Mouse (Mus musculus) embryonic facial prominence, embryonic 14.5 days (tissue): ENCODE measurements at regions not wholly inside any gene's neighbourhood (a gene's known extent, or its start where the extent isn't known, plus 50 kb on each side); places are given as distances from the start of the nearest gene placed in this dataset.

Source experiments
- ATAC-seq: fragments of 200-750 bp; cut with Nextera tagmentation; 2 replicates; pipeline ENCODE4 v1.8.0; 2017; ENCODE audit warnings: low read depth, moderate number of reproducible peaks, moderate TSS enrichment
- DNase-seq: peaks from one replicate; pipeline ENCODE4 v3.0.0-alpha.2; 2015; ENCODE audit warnings: low spot score
- H3K27ac ChIP-seq: fragments of 300-500 bp; sonication (generic); replicated peaks from 2 replicates; pipeline ENCODE4 v1.5.1; 2014; ENCODE audit warnings: low read depth, mild to moderate bottlenecking, low read length, moderate library complexity
- H3K27me3 ChIP-seq: fragments of 300-500 bp; sonication (generic); replicated peaks from 2 replicates; pipeline ENCODE4 v1.6.1; 2014; ENCODE audit warnings: low read length; ENCODE audit not compliant: control insufficient read depth, insufficient read depth
- H3K36me3 ChIP-seq: fragments of 300-500 bp; sonication (generic); 2 replicates; pipeline ENCODE4 v1.6.1; 2014; ENCODE audit warnings: low read length, mixed read lengths; ENCODE audit not compliant: control insufficient read depth, insufficient read depth
- H3K4me1 ChIP-seq: fragments of 300-500 bp; sonication (generic); 2 replicates; pipeline ENCODE4 v1.6.1; 2014; ENCODE audit warnings: antibody characterized with exemption, low read length; ENCODE audit not compliant: control insufficient read depth, insufficient read depth
- H3K4me2 ChIP-seq: fragments of 300-500 bp; sonication (generic); 2 replicates; pipeline ENCODE4 v1.6.1; 2014; ENCODE audit warnings: low read depth, mild to moderate bottlenecking, low read length, moderate library complexity, mixed read lengths
- H3K4me3 ChIP-seq: fragments of 300-500 bp; sonication (generic); 2 replicates; pipeline ENCODE4 v1.5.1; 2014; ENCODE audit warnings: low read depth, mild to moderate bottlenecking, low read length
- H3K9ac ChIP-seq: fragments of 300-500 bp; sonication (generic); 2 replicates; pipeline ENCODE4 v1.6.1; 2014; ENCODE audit warnings: low read depth, mild to moderate bottlenecking, low read length, moderate library complexity, mixed read lengths
- H3K9me3 ChIP-seq: fragments of 300-500 bp; sonication (generic); 2 replicates; pipeline ENCODE4 v1.6.1; 2016; ENCODE audit warnings: low read length; ENCODE audit not compliant: control insufficient read depth
- WGBS: fragments of 180-500 bp; shearing (Covaris S2); extraction: QIAGEN DNeasy Blood & Tissue Kit; methylation state at CpG from one replicate; pipeline ENCODE4 v1.1.7; 2014; 5-methylcytosine and 5-hydroxymethylcytosine counted together

GRCm38 (mm10) chr15:87987322-87987985 lies 443.4 kb downstream of the Fam19a5 start:
- ATAC-seq (peak; percentile 50; the same call in 1 of the 2 replicates), DNase-seq (peak; percentile 23)
- Histone ChIP-seq H3K9me3 (no peaks in the 10 kb centered on the region), H3K27ac (no peak overlapping the region), H3K9ac (no peak overlapping the region), H3K4me2 (no peak overlapping the region), H3K27me3 (no peaks in the 10 kb centered on the region), H3K4me3 (no peak overlapping the region), H3K4me1 (peaks cover 6% of the 10 kb centered on the region; the same call in 1 of the 2 replicates), H3K36me3 (no peaks in the 10 kb centered on the region)
- WGBS: 29% methylated on average over 5 of the region's 5 CpGs

GRCm38 (mm10) chr15:87994546-87994945 lies 450.4 kb downstream of the Fam19a5 start:
- 35% methylated on average over 8 of the region's 8 CpGs for WGBS
- no peak overlapping the region for H3K4me3 ChIP-seq
- no peaks in the 10 kb centered on the region for H3K36me3 ChIP-seq
- no peak overlapping the region for H3K27ac ChIP-seq
- H3K27me3 ChIP-seq: no peaks in the 10 kb centered on the region
- no peak overlapping the region for H3K9ac ChIP-seq
- H3K4me2 ChIP-seq: no peak overlapping the region
- no peak for ATAC-seq
- H3K4me1 ChIP-seq: no peaks in the 10 kb centered on the region
- no peaks in the 10 kb centered on the region for H3K9me3 ChIP-seq
- peak; percentile 4 for DNase-seq

GRCm38 (mm10) chr15:88017076-88017475 lies 473.0 kb downstream of the Fam19a5 start:
- Histone ChIP-seq H3K9me3 (no peaks in the 10 kb centered on the region), H3K9ac (no peak overlapping the region), H3K4me2 (no peak overlapping the region), H3K36me3 (no peaks in the 10 kb centered on the region), H3K27ac (no peak overlapping the region), H3K27me3 (no peaks in the 10 kb centered on the region), H3K4me3 (no peak overlapping the region), H3K4me1 (no peaks in the 10 kb centered on the region)
- DNase-seq: peak; percentile 12
- WGBS: 83% methylated on average over 5 of the region's 5 CpGs
- ATAC-seq: no peak

GRCm38 (mm10) chr15:88032751-88033150 lies 488.7 kb downstream of the Fam19a5 start:
- Histone ChIP-seq H3K36me3 (no peaks in the 10 kb centered on the region), H3K27me3 (no peaks in the 10 kb centered on the region), H3K27ac (no peak overlapping the region), H3K9me3 (no peaks in the 10 kb centered on the region), H3K4me1 (no peaks in the 10 kb centered on the region), H3K4me2 (no peak overlapping the region), H3K9ac (no peak overlapping the region), H3K4me3 (no peak overlapping the region)
- 73% methylated on average over 11 of the region's 11 CpGs for WGBS
- no peak for DNase-seq
- no peak for ATAC-seq

DNA sequence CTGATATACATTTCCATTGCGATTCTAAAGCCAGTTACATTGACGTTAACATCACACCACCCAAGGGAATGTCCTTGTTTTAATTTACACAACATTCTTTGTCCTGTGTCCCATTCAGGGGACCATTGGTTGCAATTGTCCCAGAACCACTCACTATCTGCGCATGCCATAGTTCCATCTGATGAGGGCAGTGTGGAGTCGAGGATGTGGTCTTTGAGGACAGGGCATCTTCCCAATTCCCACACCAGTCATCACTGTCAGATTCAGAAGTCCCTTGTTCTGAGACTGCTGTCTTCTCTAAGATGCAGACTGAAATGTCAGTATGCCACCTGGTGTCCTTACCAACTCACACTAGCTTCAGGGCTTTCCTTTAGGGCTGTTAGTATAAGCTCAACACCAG lies 489.6 kb downstream of the Fam19a5 start:
- Histone ChIP-seq H3K27ac (no peak overlapping the region), H3K9me3 (no peaks in the 10 kb centered on the region), H3K9ac (no peak overlapping the region), H3K36me3 (no peaks in the 10 kb centered on the region), H3K27me3 (no peaks in the 10 kb centered on the region), H3K4me3 (no peak overlapping the region), H3K4me1 (no peaks in the 10 kb centered on the region), H3K4me2 (no peak overlapping the region)
- DNase-seq (no peak), ATAC-seq (no peak)
- WGBS: 73% methylated on average over 4 of the region's 4 CpGs

DNA sequence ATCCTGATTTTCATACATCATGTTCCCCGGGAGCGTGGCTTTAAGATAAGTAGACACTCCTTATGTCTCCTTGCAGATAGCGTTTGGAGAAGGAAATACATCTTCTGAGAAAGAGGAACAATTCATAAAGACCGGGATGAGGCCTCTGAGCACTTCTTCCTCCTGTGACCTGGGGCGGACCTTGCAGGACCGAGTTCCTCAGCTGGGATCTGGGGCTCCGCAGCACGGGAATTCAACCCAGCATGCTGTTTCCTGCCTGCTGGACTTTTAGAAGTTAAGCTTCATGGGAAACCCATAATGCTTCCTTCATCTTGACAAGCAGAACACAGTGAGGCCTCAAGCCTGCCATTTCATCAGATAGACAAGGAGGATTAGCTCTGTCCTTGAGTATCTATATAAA lies 491.4 kb downstream of the Fam19a5 start:
- no peak for ATAC-seq
- Histone ChIP-seq H3K36me3 (no peaks in the 10 kb centered on the region), H3K4me1 (no peaks in the 10 kb centered on the region), H3K9me3 (no peaks in the 10 kb centered on the region), H3K27me3 (no peaks in the 10 kb centered on the region), H3K27ac (no peak overlapping the region), H3K9ac (no peak overlapping the region), H3K4me2 (no peak overlapping the region), H3K4me3 (no peak overlapping the region)
- WGBS: 74% methylated on average over 8 of the region's 8 CpGs
- no peak for DNase-seq

- Histone ChIP-seq H3K27me3 (no peaks in the 10 kb centered on the region), H3K4me3 (no peak overlapping the region), H3K4me2 (no peak overlapping the region), H3K4me1 (no peaks in the 10 kb centered on the region), H3K36me3 (no peaks in the 10 kb centered on the region), H3K27ac (no peak overlapping the region), H3K9me3 (no peaks in the 10 kb centered on the region), H3K9ac (no peak overlapping the region)
- DNase-seq: no peak
- 66% methylated on average over 22 of the region's 22 CpGs for WGBS
- no peak for ATAC-seq
These were observed 492.3 kb downstream of the Fam19a5 start for GRCm38 (mm10) chr15:88036146-88037000.

- WGBS: 89% methylated on average over 4 of the region's 4 CpGs
- H3K27ac ChIP-seq: no peak overlapping the region
- no peak for ATAC-seq
These were observed 493.5 kb downstream of the Fam19a5 start for GRCm38 (mm10) chr15:88037606-88038005.

More at GRCm38 (mm10) chr15:88037606-88038005, 493.5 kb downstream of the Fam19a5 start:
- H3K4me3 ChIP-seq: no peak overlapping the region
- H3K9me3 ChIP-seq: no peaks in the 10 kb centered on the region
- H3K9ac ChIP-seq: no peak overlapping the region
- H3K4me1 ChIP-seq: no peaks in the 10 kb centered on the region
- H3K4me2 ChIP-seq: no peak overlapping the region
- DNase-seq: no peak
- no peaks in the 10 kb centered on the region for H3K27me3 ChIP-seq
- no peaks in the 10 kb centered on the region for H3K36me3 ChIP-seq
